Mouse (Mus musculus) cerebellum, adult 2 months (tissue): ENCODE results near the gene Psmb4. TPM values are rescaled to one million over a fixed set of nuclear protein-coding genes. Genes with fewer than 3 reads are reported as not detected.
"Not testable (repeated sequence)": the region's sequence is repeated elsewhere in the genome, so short reads cannot be mapped to it uniquely, and the experiment has no call there.

ENCODE experiments used
- DNase-seq, 2 experiments: peaks; one replicate each; pipeline ENCODE4 v3.0.0; 2021
- H3K27ac ChIP-seq: fragments of 200-500 bp; 2 replicates; pipeline ENCODE4 v1.5.1; 2012; ENCODE audit warnings: low read length, control low read depth, inconsistent platforms; ENCODE audit not compliant: insufficient read depth
- H3K27me3 ChIP-seq: fragments of 200-500 bp; 2 replicates; pipeline ENCODE4 v1.6.1; 2012; ENCODE audit warnings: inconsistent platforms, mild to moderate bottlenecking, low read length, moderate library complexity; ENCODE audit not compliant: control insufficient read depth, insufficient read depth
- H3K4me1 ChIP-seq: fragments of 200-500 bp; 2 replicates; pipeline ENCODE4 v1.6.1; 2011; ENCODE audit warnings: low read length; ENCODE audit not compliant: control insufficient read depth, insufficient read depth
- H3K4me3 ChIP-seq: fragments of 200-500 bp; replicated peaks from 2 replicates; pipeline ENCODE3; 2011; ENCODE audit warnings: mild to moderate bottlenecking, low read depth, low read length, control low read depth; ENCODE audit not compliant: insufficient read depth
- CTCF ChIP-seq: fragments of 200-500 bp; IDR thresholded peaks from 2 replicates; pipeline ENCODE4 v1.5.1; 2011; ENCODE audit warnings: low read depth, mild to moderate bottlenecking, control low read depth, low read length, moderate library complexity, borderline replicate concordance; ENCODE audit not compliant: insufficient read depth
- POLR2A ChIP-seq: fragments of 200-500 bp; IDR thresholded peaks from 2 replicates; pipeline ENCODE4 v1.6.1; 2011; ENCODE audit warnings: low read length, control low read depth, borderline replicate concordance; ENCODE audit not compliant: insufficient read depth
- WGBS: fragments of 180-500 bp; shearing (Covaris S2); methylation state at CpG from one replicate; pipeline ENCODE4 v1.1.7; 2018; 5-methylcytosine and 5-hydroxymethylcytosine counted together
- polyA plus RNA-seq: library from polyadenylated mRNA; depleted of rRNA; stranded (reverse); fragments of >200 nt; gene quantifications from 2 replicates; pipeline ENCODE4 v1.2.3, GENCODE M21; 2012

The Psmb4 gene
- polyA plus RNA-seq, 1 experiment, result 298 TPM

- no peak for DNase-seq
- Histone ChIP-seq H3K4me1 (no peaks in the 10 kb centered on the region; the same call in 1 of the 2 replicates), H3K27me3 (no peaks in the 10 kb centered on the region), H3K27ac (no peak overlapping the region), H3K4me3 (no peak overlapping the region)
- 24% methylated on average over 1 of the region's 1 CpGs for WGBS
- TF ChIP-seq POLR2A, result no peak
- no peak for TF ChIP-seq CTCF
Measured at GRCm38 (mm10) chr3:94906482-94906881, 19.7 kb upstream of the Psmb4 start.

DNA sequence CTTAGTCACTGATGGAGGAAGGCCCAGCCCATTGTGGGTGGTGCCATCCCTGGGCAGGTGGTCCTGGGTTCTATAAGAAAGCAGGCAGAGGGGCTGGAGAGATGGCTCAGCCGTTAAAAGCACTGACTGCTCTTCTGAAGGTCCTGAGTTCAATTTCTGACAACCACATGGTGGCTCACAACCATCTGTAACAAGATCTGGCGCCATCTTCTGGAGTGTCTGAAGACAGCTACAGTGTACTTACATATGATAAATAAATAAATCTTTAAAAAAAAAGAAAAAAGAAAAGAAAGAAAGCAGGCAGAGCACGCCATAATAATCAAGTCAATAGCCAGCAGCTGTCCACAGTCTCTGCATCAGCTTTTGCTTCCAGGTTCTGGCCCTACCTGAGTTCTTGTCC lies 18.0 kb upstream of the Psmb4 start:
- H3K27me3 ChIP-seq, H3K27ac ChIP-seq, DNase-seq, H3K4me1 ChIP-seq, H3K4me3 ChIP-seq: not testable (repeated sequence)
- 51% methylated on average over 3 of the region's 3 CpGs for WGBS

GRCm38 (mm10) chr3:94902747-94903146 lies 16.0 kb upstream of the Psmb4 start:
- 21% methylated on average over 7 of the region's 7 CpGs for WGBS
- peak; percentile 46 to 49 for DNase-seq
- TF ChIP-seq CTCF (peak; percentile 55; the same call in 1 of the 2 replicates), POLR2A (no peak)

GRCm38 (mm10) chr3:94894076-94894475 lies 7.3 kb upstream of the Psmb4 start:
- 47% methylated on average over 3 of the region's 3 CpGs for WGBS
- TF ChIP-seq CTCF (no peak), POLR2A (no peak)
- Histone ChIP-seq H3K4me1 (no peaks in the 10 kb centered on the region), H3K27me3 (no peaks in the 10 kb centered on the region), H3K4me3 (no peak overlapping the region), H3K27ac (no peak overlapping the region)
- no peak for DNase-seq

More at GRCm38 (mm10) chr3:94902747-94903146, 16.0 kb upstream of the Psmb4 start:
- H3K4me3 ChIP-seq, result no peak overlapping the region
- H3K27me3 ChIP-seq, result no peaks in the 10 kb centered on the region
- H3K27ac ChIP-seq, result no peak overlapping the region
- no peaks in the 10 kb centered on the region; the same call in 1 of the 2 replicates for H3K4me1 ChIP-seq

GRCm38 (mm10) chr3:94888595-94888994 lies 1.8 kb upstream of the Psmb4 start:
- Histone ChIP-seq H3K4me1 (peaks cover 7% of the 10 kb centered on the region; the same call in 1 of the 2 replicates), H3K4me3 (no peak overlapping the region), H3K27ac (no peak overlapping the region), H3K27me3 (no peaks in the 10 kb centered on the region)
- DNase-seq, result no peak
- no peak for TF ChIP-seq POLR2A
- no peak for TF ChIP-seq CTCF

DNA sequence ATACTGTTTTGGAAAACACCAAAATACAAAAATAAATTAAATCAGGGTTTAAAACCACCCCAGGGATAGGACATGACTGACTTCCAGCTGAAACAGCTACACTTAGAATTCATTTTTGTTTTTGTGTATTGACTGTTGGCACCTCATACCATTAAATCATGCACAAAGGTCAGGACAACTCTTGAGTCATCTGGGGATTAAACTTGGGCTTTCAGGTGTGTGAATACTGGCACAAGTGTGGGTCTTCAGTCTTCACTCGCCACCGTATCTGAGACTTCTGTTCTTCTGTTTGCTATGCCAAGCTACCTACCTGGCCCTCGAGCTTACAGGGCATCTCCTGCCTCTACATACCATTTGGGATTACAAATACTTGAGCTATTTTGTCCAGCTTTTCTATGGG lies 4.2 kb downstream of the Psmb4 start:
- no peak for DNase-seq
- WGBS, result 74% methylated on average over 3 of the region's 3 CpGs
- Histone ChIP-seq H3K27ac (no peak overlapping the region), H3K4me1 (peaks cover 7% of the 10 kb centered on the region; the same call in 1 of the 2 replicates), H3K27me3 (no peaks in the 10 kb centered on the region), H3K4me3 (no peak overlapping the region)
- TF ChIP-seq POLR2A (no peak), CTCF (no peak)

GRCm38 (mm10) chr3:94881840-94882239 lies 4.9 kb downstream of the Psmb4 start:
- no peak for TF ChIP-seq CTCF
- TF ChIP-seq POLR2A, result no peak
- 62% methylated on average over 4 of the region's 4 CpGs for WGBS
- H3K4me3 ChIP-seq, result no peak overlapping the region
- H3K4me1 ChIP-seq, result peaks cover 7% of the 10 kb centered on the region; the same call in 1 of the 2 replicates
- H3K27me3 ChIP-seq, result no peaks in the 10 kb centered on the region
- DNase-seq, result no peak
- H3K27ac ChIP-seq, result no peak overlapping the region

DNA sequence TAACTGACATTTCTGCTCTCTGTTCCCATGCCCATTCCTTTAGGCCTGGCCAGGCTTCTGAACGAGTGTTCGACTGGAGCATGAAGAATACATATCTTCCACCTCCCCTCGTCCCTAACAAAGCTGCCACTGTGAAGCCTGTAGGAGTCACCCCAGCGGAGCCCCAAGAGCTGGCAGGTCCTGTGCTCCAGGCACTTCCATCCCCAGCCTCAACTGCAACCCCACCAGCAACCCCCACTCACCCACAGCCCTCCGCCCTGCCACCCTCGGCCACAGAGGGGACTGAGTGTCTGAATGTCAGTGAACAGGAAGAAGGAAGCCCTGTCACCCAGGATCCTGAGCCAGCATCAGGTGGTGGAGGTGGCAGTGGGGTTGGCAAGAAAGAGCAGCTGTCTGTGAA lies 8.1 kb downstream of the Psmb4 start:
- H3K4me3 ChIP-seq, result no peak overlapping the region
- H3K27me3 ChIP-seq, result no peaks in the 10 kb centered on the region
- H3K27ac ChIP-seq, result no peak overlapping the region
- H3K4me1 ChIP-seq, result no peaks in the 10 kb centered on the region
- TF ChIP-seq CTCF, result no peak
- no peak for TF ChIP-seq POLR2A
- 81% methylated on average over 6 of the region's 6 CpGs for WGBS
- no peak for DNase-seq
